Mouse (Mus musculus): ENCODE measurements around the gene 1810010D01Rik. TPM values are rescaled to one million over a fixed set of nuclear protein-coding genes. Genes with fewer than 3 reads are reported as not detected.
A peak's percentile ranks its signal among the peaks of the same experiment; 100 is the strongest.

The 1810010D01Rik gene
- polyA plus RNA-seq, 1 experiment from 2014 or later = not detected

DNA sequence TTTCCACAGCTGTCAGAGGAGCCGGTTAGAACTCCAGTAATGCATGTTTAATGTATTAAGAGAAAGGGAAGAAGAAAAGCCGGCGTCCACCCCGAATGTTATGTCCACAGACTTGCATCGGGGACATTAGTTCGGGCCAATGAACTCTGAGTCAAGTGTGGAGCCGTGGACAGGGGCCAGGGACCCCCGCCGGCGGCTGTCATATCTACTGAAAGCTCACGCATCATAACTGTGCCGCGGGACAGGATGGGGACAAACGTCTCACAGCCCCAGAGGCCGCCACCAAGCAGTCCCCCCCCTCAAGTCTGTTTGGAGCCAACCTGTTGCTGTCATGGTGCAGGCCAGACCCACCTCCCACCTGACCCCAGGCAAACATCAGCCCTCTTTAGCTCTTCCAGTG is 34.4 kb downstream of the 1810010D01Rik start:
- H3K4me3 ChIP-seq (ENCODE audit: low read depth, low read length) = no peak overlapping the region
- H3K4me1 ChIP-seq (ENCODE audit: control insufficient read depth, insufficient read depth, low read length) = peaks cover 4% of the 10 kb centered on the region; the same call in 1 of the 2 replicates
- H3K4me2 ChIP-seq (ENCODE audit: low read depth, low read length) = no peak overlapping the region
- H3K9ac ChIP-seq (ENCODE audit: low read depth, low read length) = no peak overlapping the region; the same call in 1 of the 2 replicates
- no peak for DNase-seq (ENCODE audit: low spot score)
- peak; percentile 39; the same call in 1 of the 2 replicates for ATAC-seq (ENCODE audit: low read depth)
- 0 out of 2 replicates have a peak overlapping the region, but pooled peaks have one; percentile 17 for H3K27ac ChIP-seq (replicated peaks; ENCODE audit: low read depth, low read length)
- H3K27me3 ChIP-seq (replicated peaks; ENCODE audit: control insufficient read depth, insufficient read depth, low read length) = no peaks in the 10 kb centered on the region; the same call in 1 of the 2 replicates
- no peaks in the 10 kb centered on the region for H3K36me3 ChIP-seq (ENCODE audit: control insufficient read depth, insufficient read depth, low read length)
- no peaks in the 10 kb centered on the region for H3K9me3 ChIP-seq (ENCODE audit: control insufficient read depth, low read length)
- 69% methylated on average over 14 of the region's 15 CpGs for WGBS

DNA sequence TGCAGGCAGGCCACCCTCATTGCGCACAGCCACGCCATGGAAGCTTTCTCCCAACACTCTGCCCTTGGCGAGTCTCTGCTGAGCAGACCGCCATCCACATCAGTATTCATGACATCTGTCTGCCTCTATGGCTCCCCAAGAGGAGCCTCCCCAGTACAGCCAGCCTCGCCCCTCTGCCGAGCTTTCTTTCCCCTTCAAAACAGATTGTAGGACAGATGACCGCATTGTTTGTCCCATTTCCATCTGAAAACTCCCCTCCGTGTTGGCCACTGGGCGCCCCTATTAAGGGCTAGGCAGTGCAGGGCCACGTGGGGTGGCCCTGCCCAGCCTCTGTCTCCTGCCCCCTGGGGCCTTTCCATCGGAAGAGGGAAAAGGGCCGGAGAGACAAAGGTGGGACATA is 34.8 kb downstream of the 1810010D01Rik start:
- H3K27ac ChIP-seq (replicated peaks; ENCODE audit: low read depth, low read length) = peak overlapping the region; percentile 17; the same call in 1 of the 2 replicates
- 0 out of 2 replicates have a peak overlapping the region, but pooled peaks have one; percentile 2 for H3K9ac ChIP-seq (ENCODE audit: low read depth, low read length)
- no peaks in the 10 kb centered on the region; the same call in 1 of the 2 replicates for H3K27me3 ChIP-seq (replicated peaks; ENCODE audit: control insufficient read depth, insufficient read depth, low read length)
- H3K4me3 ChIP-seq (ENCODE audit: low read depth, low read length) = no peak overlapping the region
- H3K4me2 ChIP-seq (ENCODE audit: low read depth, low read length) = peak overlapping the region; percentile 8; the same call in 1 of the 2 replicates
- peaks cover 4% of the 10 kb centered on the region; the same call in 1 of the 2 replicates for H3K4me1 ChIP-seq (ENCODE audit: control insufficient read depth, insufficient read depth, low read length)
- no peaks in the 10 kb centered on the region for H3K36me3 ChIP-seq (ENCODE audit: control insufficient read depth, insufficient read depth, low read length)
- 18% methylated on average over 12 of the region's 12 CpGs for WGBS
- H3K9me3 ChIP-seq (ENCODE audit: control insufficient read depth, low read length) = no peaks in the 10 kb centered on the region
- peak; percentile 68; the same call in 1 of the 2 replicates for ATAC-seq (ENCODE audit: low read depth)
- peak; percentile 51 for DNase-seq (ENCODE audit: low spot score)

DNA sequence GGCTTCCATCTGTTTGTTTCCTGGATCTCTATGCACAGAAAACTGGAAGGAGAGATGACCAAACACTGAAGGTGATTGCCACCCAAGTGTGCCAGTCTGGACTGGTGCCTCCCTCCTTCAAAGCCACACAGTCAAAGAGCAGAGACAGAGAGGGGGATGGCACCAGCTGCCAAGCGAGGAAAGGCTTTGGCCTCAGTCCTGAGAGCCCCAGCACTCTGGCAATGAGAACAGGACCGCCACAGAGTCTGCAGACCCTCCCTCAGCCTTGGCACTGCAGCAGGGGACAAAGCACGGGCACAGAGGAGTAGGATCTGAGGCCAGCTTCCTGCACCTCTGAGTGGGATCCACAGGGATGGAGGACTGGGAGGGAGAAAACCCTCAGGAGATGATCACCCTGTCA is 38.2 kb downstream of the 1810010D01Rik start:
- WGBS = 74% methylated on average over 3 of the region's 3 CpGs
- H3K4me2 ChIP-seq (ENCODE audit: low read depth, low read length) = no peak overlapping the region
- peaks cover 4% of the 10 kb centered on the region; the same call in 1 of the 2 replicates for H3K4me1 ChIP-seq (ENCODE audit: control insufficient read depth, insufficient read depth, low read length)
- H3K27me3 ChIP-seq (replicated peaks; ENCODE audit: control insufficient read depth, insufficient read depth, low read length) = no peaks in the 10 kb centered on the region; the same call in 1 of the 2 replicates
- ATAC-seq (ENCODE audit: low read depth) (no peak), DNase-seq (ENCODE audit: low spot score) (no peak)
- H3K9me3 ChIP-seq (ENCODE audit: control insufficient read depth, low read length) = no peaks in the 10 kb centered on the region
- H3K36me3 ChIP-seq (ENCODE audit: control insufficient read depth, insufficient read depth, low read length) = no peaks in the 10 kb centered on the region
- H3K9ac ChIP-seq (ENCODE audit: low read depth, low read length) = no peak overlapping the region
- H3K27ac ChIP-seq (replicated peaks; ENCODE audit: low read depth, low read length) = no peak overlapping the region
- no peak overlapping the region for H3K4me3 ChIP-seq (ENCODE audit: low read depth, low read length)

DNA sequence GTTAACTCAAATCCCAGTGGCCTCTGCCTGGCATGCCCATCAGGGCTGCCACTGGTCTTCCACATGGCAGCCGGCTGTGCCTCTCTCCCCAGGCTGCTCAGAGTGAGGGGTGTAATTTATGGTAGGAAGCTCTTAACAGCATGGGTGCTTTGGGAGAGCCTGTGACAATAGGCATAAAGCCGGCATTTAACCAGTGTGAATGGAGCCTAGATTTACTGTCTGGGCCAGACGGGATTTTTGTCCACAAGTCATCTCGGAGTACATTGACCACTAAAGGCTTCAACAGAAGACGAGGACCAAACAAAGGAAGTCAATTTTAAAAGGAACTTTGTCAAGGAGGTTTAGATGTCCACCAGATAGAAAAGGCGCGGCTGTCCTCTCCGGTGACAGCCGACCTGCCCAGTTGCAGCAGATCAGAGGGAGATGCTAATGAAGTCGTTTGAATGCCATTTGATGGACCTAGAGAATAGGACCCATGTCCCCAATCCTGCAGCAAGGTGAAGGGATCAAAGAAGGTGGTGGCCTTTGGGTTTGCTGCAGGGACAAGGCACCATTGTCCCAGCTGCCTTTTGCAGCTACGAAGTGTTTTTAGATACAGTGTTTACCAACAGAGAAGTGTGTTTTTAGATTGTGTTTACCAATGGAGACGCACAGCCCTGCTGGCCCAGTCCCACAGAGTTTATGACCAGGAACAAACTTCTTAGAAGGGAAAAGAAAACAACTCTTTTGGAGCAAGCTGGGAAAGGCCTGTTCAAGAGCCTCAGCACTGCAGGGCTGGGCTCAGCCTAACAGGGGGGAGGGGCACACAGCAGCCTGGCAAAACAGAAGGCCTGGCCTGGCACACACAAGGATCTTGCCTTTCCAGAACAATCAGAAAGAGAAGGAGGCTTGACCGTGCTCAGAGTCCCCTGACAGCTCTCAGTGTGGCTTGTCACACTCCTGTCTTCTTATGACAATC is 48.4 kb downstream of the 1810010D01Rik start:
- 53% methylated on average over 12 of the region's 13 CpGs for WGBS
- ATAC-seq (ENCODE audit: low read depth) (peak; percentile 79), DNase-seq (ENCODE audit: low spot score) (peak; percentile 75)
- H3K9me3 ChIP-seq (ENCODE audit: control insufficient read depth, low read length) = no peaks in the 10 kb centered on the region
- H3K4me2 ChIP-seq (ENCODE audit: low read depth, low read length) = no peak overlapping the region
- H3K36me3 ChIP-seq (ENCODE audit: control insufficient read depth, insufficient read depth, low read length) = no peaks in the 10 kb centered on the region
- H3K4me3 ChIP-seq (ENCODE audit: low read depth, low read length) = no peak overlapping the region
- peaks cover 10% of the 10 kb centered on the region for H3K4me1 ChIP-seq (ENCODE audit: control insufficient read depth, insufficient read depth, low read length)
- peak overlapping the region; percentile 19; the same call in 1 of the 2 replicates for H3K9ac ChIP-seq (ENCODE audit: low read depth, low read length)
- no peaks in the 10 kb centered on the region for H3K27me3 ChIP-seq (replicated peaks; ENCODE audit: control insufficient read depth, insufficient read depth, low read length)
- H3K27ac ChIP-seq (replicated peaks; ENCODE audit: low read depth, low read length) = peak overlapping the region; percentile 28; the same call in 1 of the 2 replicates

Other genes starting within 250 kb of the 1810010D01Rik start
- 3.6 and 3.7 TPM in 2 replicates for gene Tpcn2, start 75.9 kb upstream of the 1810010D01Rik start, polyA plus RNA-seq (2014; fragmentation: Nextera tagmentation; extraction: Ambion mirVana)
- 7.5 and 10.0 TPM in 2 replicates for gene Mrgprf, start 92.7 kb upstream of the 1810010D01Rik start, polyA plus RNA-seq (2014; fragmentation: Nextera tagmentation; extraction: Ambion mirVana)
- gene Mrgprd, start 106.7 kb upstream of the 1810010D01Rik start, polyA plus RNA-seq (2014; fragmentation: Nextera tagmentation; extraction: Ambion mirVana) = not detected in 2 replicates